Mouse (Mus musculus) liver, embryonic 14.5 days (tissue): ENCODE measurements around the gene Gdap1l1. TPM values are rescaled to one million over a fixed set of nuclear protein-coding genes. Genes with fewer than 3 reads are reported as not detected.

ENCODE experiments used
- ATAC-seq: fragments of 200-750 bp; cut with Nextera tagmentation; 2 replicates; pipeline ENCODE4 v1.8.0; 2017; ENCODE audit warnings: moderate number of reproducible peaks, mild to moderate bottlenecking, moderate library complexity; ENCODE audit not compliant: insufficient read depth
- DNase-seq, 3 experiments: peaks; one replicate each; pipeline ENCODE4 v3.0.0-alpha.2; 2012 to 2013; ENCODE audit warnings: low read depth in 3 of 3, low spot score in 3 of 3
- H3K27ac ChIP-seq: fragments of 300-500 bp; sonication (generic); 2 replicates; pipeline ENCODE4 v1.5.1; 2014; ENCODE audit warnings: moderate library complexity, mild to moderate bottlenecking, control low read depth, inconsistent platforms
- H3K27me3 ChIP-seq: fragments of 300-500 bp; sonication (generic); 2 replicates; pipeline ENCODE4 v1.6.1; 2014; ENCODE audit warnings: mild to moderate bottlenecking, low read length, moderate library complexity; ENCODE audit not compliant: control insufficient read depth, insufficient read depth
- H3K36me3 ChIP-seq: fragments of 300-500 bp; sonication (generic); replicated peaks from 2 replicates; pipeline ENCODE4 v1.6.1; 2014; ENCODE audit warnings: low read depth; ENCODE audit not compliant: control insufficient read depth, insufficient read depth
- H3K4me1 ChIP-seq, 2 experiments: fragments of 200-500 bp in 1 of 2; fragments of 300-500 bp in 1 of 2; sonication (generic) in 1 of 2; replicated peaks; 2 replicates each; pipeline ENCODE4 v1.6.1; 2012 to 2014; ENCODE audit warnings: antibody characterized with exemption in 1 of 2, inconsistent platforms in 1 of 2, low read length in 1 of 2; ENCODE audit not compliant: control insufficient read depth in 2 of 2, insufficient read depth in 2 of 2
- H3K4me2 ChIP-seq: fragments of 300-500 bp; sonication (generic); 2 replicates; pipeline ENCODE4 v1.6.1; 2014; ENCODE audit warnings: low read depth, mild to moderate bottlenecking, control low read depth, moderate library complexity
- H3K4me3 ChIP-seq, 2 experiments: fragments of 200-500 bp in 1 of 2; fragments of 300-500 bp in 1 of 2; sonication (generic) in 1 of 2; 2 replicates each; pipeline ENCODE4 v1.5.1; 2012 to 2014; ENCODE audit warnings: low read depth in 2 of 2, low read length in 2 of 2, mild to moderate bottlenecking in 2 of 2, control low read depth in 1 of 2, inconsistent platforms in 1 of 2, moderate library complexity in 1 of 2; ENCODE audit not compliant: insufficient read depth in 1 of 2
- H3K9ac ChIP-seq: fragments of 300-500 bp; sonication (generic); replicated peaks from 2 replicates; pipeline ENCODE4 v1.6.1; 2014; ENCODE audit warnings: mild to moderate bottlenecking, control low read depth, moderate library complexity
- H3K9me3 ChIP-seq: fragments of 300-500 bp; sonication (generic); 2 replicates; pipeline ENCODE4 v1.6.1; 2016; ENCODE audit warnings: low read length, mixed read lengths; ENCODE audit not compliant: control insufficient read depth
- CTCF ChIP-seq: IDR thresholded peaks from 2 replicates; pipeline ENCODE4 v1.5.1; 2016; ENCODE audit warnings: antibody characterized with exemption, low read depth, control low read depth
- EP300 ChIP-seq: IDR thresholded peaks from 2 replicates; pipeline ENCODE4 v1.6.1; 2016; ENCODE audit warnings: antibody characterized with exemption, low read depth
- WGBS: fragments of 180-500 bp; shearing (Covaris S2); extraction: QIAGEN DNeasy Blood & Tissue Kit; methylation state at CpG from one replicate; pipeline ENCODE4 v1.1.7; 2014; ENCODE audit not compliant: insufficient replicate concordance; 5-methylcytosine and 5-hydroxymethylcytosine counted together
- polyA plus RNA-seq, 2 experiments: library from polyadenylated mRNA; depleted of rRNA in 1 of 2; stranded (reverse) in 1 of 2; unstranded in 1 of 2; fragments of >200 nt; fragmentation: Nextera tagmentation in 1 of 2; extraction: Ambion mirVana in 1 of 2; gene quantifications; 2 replicates each; pipeline versions ENCODE4 v1.2.1 to v1.2.3; 2012 to 2014

Gene Gdap1l1
- polyA plus RNA-seq, 2 experiments, result 0.03 TPM; not detected in 1

DNA sequence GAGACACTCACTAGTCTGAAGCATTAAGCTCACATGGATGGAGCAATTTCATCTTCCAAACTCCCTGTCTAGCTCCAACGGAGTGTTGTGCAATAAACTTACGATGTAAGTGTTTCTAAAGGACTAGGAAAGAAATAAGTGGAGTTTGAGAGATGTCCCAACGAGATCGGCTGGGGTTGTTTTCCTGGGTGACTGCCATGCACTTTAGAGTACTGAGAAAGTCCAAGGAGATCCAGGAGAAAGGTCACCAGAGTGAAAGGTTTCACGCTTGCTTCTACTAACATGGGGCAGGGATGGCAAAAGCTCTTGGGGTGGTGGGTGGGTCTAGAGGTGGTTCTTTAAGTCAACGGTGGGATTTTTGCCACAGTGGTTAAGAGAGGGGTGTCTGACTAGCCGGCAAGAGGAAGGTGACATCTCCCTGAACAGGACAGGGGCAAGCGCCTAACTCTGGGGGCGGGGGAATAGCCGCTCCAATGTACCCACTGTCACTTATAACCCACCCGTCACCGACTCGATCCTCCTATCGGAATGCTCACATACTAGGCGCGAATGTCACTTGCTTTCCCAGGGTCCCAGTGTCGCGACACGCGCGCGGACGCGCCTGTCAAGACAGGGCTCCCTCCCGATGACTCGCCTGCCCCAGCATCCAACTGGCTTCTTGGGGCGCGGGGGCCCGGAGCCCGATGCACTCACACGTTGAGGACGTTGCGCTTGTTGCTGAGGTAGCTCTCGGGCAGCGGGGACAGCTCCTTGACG, 33.6 kb downstream of the Gdap1l1 start:
- WGBS, result 4% methylated on average over 36 of the region's 36 CpGs
- Histone ChIP-seq H3K4me1 (peaks cover 6 to 8% of the 10 kb centered on the region in 2 experiments), H3K36me3 (0 out of 2 replicates have a peak, but pooled peaks cover 2% of the 10 kb centered on the region), H3K4me2 (peak overlapping the region; percentile 92), H3K27me3 (no peaks in the 10 kb centered on the region), H3K9me3 (no peaks in the 10 kb centered on the region), H3K9ac (peak overlapping the region; percentile 84), H3K4me3 (peak overlapping the region; percentile 75 to 92), H3K27ac (no peak overlapping the region; the same call in 1 of the 2 replicates)
- ATAC-seq (peak; percentile 84), DNase-seq (peak in 1 of 3 experiments; percentile 41)
- TF ChIP-seq EP300 (no peak), CTCF (no peak)

DNA sequence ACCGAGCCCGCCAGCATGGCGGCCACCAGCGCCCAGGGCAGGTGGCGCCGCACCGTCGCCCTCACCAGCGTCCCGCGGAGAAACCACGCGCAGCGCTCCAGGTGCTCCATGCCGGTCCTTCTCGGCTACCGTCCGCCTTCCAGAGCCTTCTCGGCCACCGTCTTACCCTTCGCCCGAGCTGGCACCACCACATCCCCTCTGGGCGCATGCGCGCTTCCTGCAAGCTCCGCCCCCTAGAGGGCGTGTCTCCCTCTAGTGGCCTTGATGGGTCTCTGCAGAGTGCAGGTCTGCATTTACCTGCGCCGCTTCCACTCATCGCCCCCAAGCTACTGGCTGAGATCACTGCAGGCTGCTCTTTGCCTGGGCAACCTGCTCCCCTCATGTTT, 34.2 kb downstream of the Gdap1l1 start, which contains the start of gene Fitm2:
Gene Fitm2, minus strand, starts transcription at position 164 of the 386 bp plus-strand sequence.
- peak within 1 kb of the TSS; percentile 92 for H3K4me2 ChIP-seq
- no peak within 1 kb of the TSS; the same call in 1 of the 2 replicates for H3K27ac ChIP-seq
- ATAC-seq, result peak; percentile 94
- peak; percentile 91 to 93 (median 91) for DNase-seq
- H3K36me3 ChIP-seq, result 0 out of 2 replicates have a peak, but pooled peaks cover 2% of the 10 kb centered on the region
- WGBS, result under 1% methylated on average over 30 of the region's 30 CpGs
- H3K9ac ChIP-seq, result peak within 1 kb of the TSS; percentile 84
- peak within 1 kb of the TSS; percentile 75 to 92 for H3K4me3 ChIP-seq
- TF ChIP-seq CTCF, result peak; percentile 100
- TF ChIP-seq EP300, result peak; percentile 28; the same call in 1 of the 2 replicates
- H3K9me3 ChIP-seq, result no peaks in the 10 kb centered on the region
- no peaks in the 10 kb centered on the region for H3K27me3 ChIP-seq
- peaks cover 6 to 8% of the 10 kb centered on the region in 2 experiments for H3K4me1 ChIP-seq

DNA sequence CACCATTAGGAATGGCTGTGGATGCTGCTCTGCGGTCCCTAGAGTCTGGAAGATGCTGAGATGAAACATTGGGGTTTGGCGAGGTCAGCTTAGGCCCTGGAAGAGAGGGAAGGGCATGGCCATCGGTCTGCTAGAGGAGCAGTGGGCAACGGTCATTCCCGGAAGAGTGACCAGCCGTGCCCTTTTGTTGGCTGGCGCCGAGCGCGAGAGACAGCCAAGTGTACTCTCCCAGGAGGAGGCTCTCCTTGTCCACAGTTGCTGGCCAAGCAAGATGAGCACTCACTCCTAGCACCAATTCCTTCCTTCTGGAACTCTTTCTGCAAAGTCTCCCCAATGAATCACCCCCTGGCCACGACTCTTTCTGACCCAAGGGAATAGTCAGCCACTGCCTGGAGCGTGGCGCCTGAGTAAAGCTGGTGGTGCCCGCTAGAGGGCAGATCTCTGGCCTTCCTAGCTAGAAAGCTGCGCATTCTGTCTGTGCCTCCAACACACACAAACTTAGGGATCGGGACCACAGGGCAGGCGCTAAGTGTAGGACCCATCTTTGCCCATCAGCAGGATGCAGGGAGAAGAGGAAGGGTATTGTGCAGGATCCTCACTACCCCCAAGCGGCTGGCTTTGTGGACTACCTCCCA, 42.0 kb downstream of the Gdap1l1 start:
- Histone ChIP-seq H3K27ac (no peak overlapping the region), H3K36me3 (no peaks in the 10 kb centered on the region), H3K27me3 (peaks cover 5% of the 10 kb centered on the region), H3K9ac (no peak overlapping the region), H3K9me3 (no peaks in the 10 kb centered on the region), H3K4me2 (no peak overlapping the region), H3K4me1 (no peaks in the 10 kb centered on the region), H3K4me3 (no peak overlapping the region)
- TF ChIP-seq CTCF (peak; percentile 66), EP300 (no peak)
- 48% methylated on average over 18 of the region's 18 CpGs for WGBS
- DNase-seq, result no peak
- ATAC-seq, result no peak

DNA sequence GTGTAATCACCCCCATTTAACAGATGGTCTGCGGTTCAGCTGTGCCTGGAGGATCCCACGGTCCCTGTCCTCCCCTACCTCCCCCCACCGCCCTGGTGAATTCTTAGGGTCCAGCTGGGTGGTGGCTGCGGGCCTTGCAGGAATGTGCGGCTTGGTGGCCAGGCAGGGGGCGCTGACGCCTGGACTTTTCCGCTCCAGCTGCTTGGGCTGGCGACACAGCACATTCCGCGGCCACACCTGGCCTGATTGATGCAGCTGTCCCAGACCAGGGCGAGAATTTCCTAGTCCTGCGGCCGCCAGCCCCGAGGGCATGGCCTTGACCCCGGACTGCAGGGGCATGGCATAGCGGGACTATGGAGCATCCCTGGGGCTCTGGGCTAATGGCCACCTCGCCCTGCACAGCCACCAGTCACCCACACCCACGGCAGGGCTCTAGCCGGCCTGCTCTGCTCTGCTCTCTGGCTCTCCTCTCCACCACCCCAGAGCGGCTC, 43.3 kb downstream of the Gdap1l1 start:
- Histone ChIP-seq H3K27me3 (peaks cover 5% of the 10 kb centered on the region), H3K4me2 (peak overlapping the region; percentile 30), H3K4me1 (no peaks in the 10 kb centered on the region), H3K27ac (no peak overlapping the region), H3K9ac (no peak overlapping the region), H3K9me3 (no peaks in the 10 kb centered on the region), H3K4me3 (no peak overlapping the region), H3K36me3 (no peaks in the 10 kb centered on the region)
- WGBS, result 4% methylated on average over 21 of the region's 21 CpGs
- ATAC-seq (peak; percentile 37; the same call in 1 of the 2 replicates), DNase-seq (no peak)
- TF ChIP-seq CTCF (peak; percentile 40), EP300 (no peak)

DNA sequence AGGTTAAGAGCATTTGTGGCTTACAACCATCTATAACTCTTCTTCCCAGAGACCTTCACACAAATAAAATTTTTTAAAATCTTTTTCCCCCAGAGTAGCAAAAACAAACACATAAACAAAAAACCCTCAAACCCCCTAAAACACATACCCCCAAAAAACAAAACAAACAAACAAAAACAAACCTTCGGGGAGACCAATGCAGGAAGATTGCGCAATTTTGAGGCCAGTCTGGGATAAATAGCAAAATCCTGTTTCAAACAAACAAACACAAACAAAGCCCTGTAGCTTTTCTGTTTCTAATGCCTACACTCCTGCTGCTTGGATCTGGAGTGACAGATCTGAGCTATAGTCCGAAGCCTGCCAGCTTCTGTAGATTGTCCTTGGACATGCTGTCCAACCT, 49.1 kb downstream of the Gdap1l1 start:
- ATAC-seq (no peak), DNase-seq (no peak)
- 57% methylated on average over 3 of the region's 3 CpGs for WGBS
- Histone ChIP-seq H3K4me1 (no peaks in the 10 kb centered on the region), H3K27ac (no peak overlapping the region), H3K36me3 (no peaks in the 10 kb centered on the region), H3K27me3 (no peaks in the 10 kb centered on the region), H3K9me3 (no peaks in the 10 kb centered on the region), H3K4me3 (no peak overlapping the region), H3K9ac (no peak overlapping the region), H3K4me2 (no peak overlapping the region)
- TF ChIP-seq CTCF (no peak), EP300 (no peak)
